8 mouse cellular contexts compared by ENCODE assay signal in the genomic region with DNA sequence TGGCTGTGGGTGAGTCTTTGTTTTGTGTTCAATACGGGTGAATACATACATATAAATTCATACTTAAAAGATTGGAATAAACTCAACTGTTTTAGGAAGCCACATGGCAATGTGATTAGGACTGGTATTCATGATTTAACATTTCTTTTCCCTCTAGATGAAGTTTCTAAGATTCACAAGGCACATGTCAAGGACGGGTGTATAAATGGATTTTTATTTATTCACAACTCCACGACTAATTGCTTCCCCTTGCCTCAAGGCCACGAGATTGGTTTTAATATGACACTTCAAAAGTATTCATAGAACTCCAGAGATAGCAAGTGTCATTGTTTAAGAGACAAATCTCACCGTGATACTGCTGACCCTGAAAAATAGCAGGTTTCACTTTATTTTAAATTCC. TPM values are rescaled to one million over a fixed set of nuclear protein-coding genes. Genes with fewer than 3 reads are reported as not detected.
DNase-seq lines count a peak whose midpoint lies in the region; ATAC-seq and TF ChIP-seq lines count a peak whose summit lies in the region.

Gene Kctd15 (minus strand): TSS at position 101 of the 400 bp plus-strand sequence.

- H3K9me3 ChIP-seq in heart, embryonic 16.5 days (replicated peaks; ENCODE audit: control insufficient read depth, low read length), result no peaks in the 10 kb centered on the region
- H3K9me3 ChIP-seq in limb, embryonic 15.5 days, result no peaks in the 10 kb centered on the region

- H3K4me3 ChIP-seq in heart, embryonic 16.5 days (ENCODE audit: low read length), result peak within 1 kb of the TSS; percentile 82
- peak within 1 kb of the TSS; percentile 77 for H3K4me3 ChIP-seq in limb, embryonic 15.5 days

- peak within 1 kb of the TSS; percentile 74 for H3K4me2 ChIP-seq in heart, embryonic 16.5 days (ENCODE audit: low read depth, low read length)
- H3K4me2 ChIP-seq in limb, embryonic 15.5 days, result peak within 1 kb of the TSS; percentile 91

- no peak for TF ChIP-seq POLR2A in brain, embryonic 14.5 days (IDR thresholded peaks at IDR 0.05; ENCODE audit: borderline replicate concordance, extremely low read depth, insufficient read depth, insufficient read length, poor library complexity, severe bottlenecking)

- no peak within 1 kb of the TSS for H3K9ac ChIP-seq in heart, embryonic 16.5 days (ENCODE audit: low read length)
- no peak within 1 kb of the TSS for H3K9ac ChIP-seq in limb, embryonic 15.5 days

- H3K4me1 ChIP-seq in heart, embryonic 16.5 days (ENCODE audit: control insufficient read depth, insufficient read depth, low read length), result peaks cover 12% of the 10 kb centered on the region; the same call in 1 of the 2 replicates
- peaks cover 20% of the 10 kb centered on the region for H3K4me1 ChIP-seq in limb, embryonic 15.5 days

- H3K27ac ChIP-seq in heart, embryonic 16.5 days (ENCODE audit: low read length), result no peak within 1 kb of the TSS; the same call in 1 of the 2 replicates
- peak within 1 kb of the TSS; percentile 99 for H3K27ac ChIP-seq in limb, embryonic 15.5 days

- TF ChIP-seq CTCF in brain, embryonic 14.5 days (IDR thresholded peaks at IDR 0.05; ENCODE audit: borderline replicate concordance, extremely low read depth, insufficient read depth, insufficient read length), result no peak

- intact Hi-C loops in heart, postnatal 10 days (cut with DNase I), result loop anchor here (5.0 kb wide), 3 partner anchors 39 to 219 kb away; no protein-coding TSS in a partner anchor

- DNase-seq in heart, postnatal 10 days, result no peak
- DNase-seq in brain, embryonic 14.5 days (ENCODE audit: low read depth), result no peak
- no peak for DNase-seq in gastrocnemius, postnatal 4 days (ENCODE audit: low spot score in 2 of 2)
- DNase-seq in cerebellum, postnatal 14 days, result no peak
- no peak for DNase-seq in right cerebral cortex, adult 18-20 months
- no peak for DNase-seq in kidney, postnatal 25 days

- H3K27me3 ChIP-seq in heart, embryonic 16.5 days (ENCODE audit: control insufficient read depth, insufficient read depth, low read length), result peaks cover 5% of the 10 kb centered on the region; the same call in 1 of the 2 replicates
- H3K27me3 ChIP-seq in limb, embryonic 15.5 days, result no peaks in the 10 kb centered on the region

- no peaks in the 10 kb centered on the region for H3K36me3 ChIP-seq in heart, embryonic 16.5 days (ENCODE audit: control insufficient read depth, insufficient read depth)
- H3K36me3 ChIP-seq in limb, embryonic 15.5 days, result no peaks in the 10 kb centered on the region

- no peak for ATAC-seq in heart, embryonic 16.5 days (replicated peaks; ENCODE audit: extremely low read depth, insufficient read depth, low FRiP score)
- ATAC-seq in limb, embryonic 15.5 days (ENCODE audit: insufficient number of reproducible peaks, low FRiP score, low TSS enrichment, low read depth), result no peak

- WGBS in heart, embryonic 16.5 days, result 77% methylated on average over 5 of the region's 5 CpGs
- WGBS in limb, embryonic 15.5 days, result 66% methylated on average over 5 of the region's 5 CpGs

RNA-seq across cellular contexts. Expression of gene Kctd15, which starts in this region (rescaled TPM):
- polyA plus RNA-seq in heart, embryonic 16.5 days (2015; fragmentation: Nextera tagmentation; extraction: Ambion mirVana), result 3.2 and 4.2 TPM in 2 replicates
- total RNA-seq in heart, postnatal 10 days (2021), result 1 to 10 TPM; 4.2 to 5.8 TPM
- 99.9 and 119 TPM in 2 replicates for polyA plus RNA-seq in brain, embryonic 14.5 days (2012; rRNA removed)
- total RNA-seq in gastrocnemius, postnatal 4 days (2021), result 10 to 100 TPM; 26.1 to 26.4 TPM
- polyA plus RNA-seq in limb, embryonic 15.5 days (2015; fragmentation: Nextera tagmentation; extraction: Ambion mirVana), result 29.4 and 32.6 TPM in 2 replicates

Comparison
In these comparisons a context has a peak if more than half of its experiments do, and no peak if none do; other contexts are left out.
1. RNA of gene Kctd15 (total RNA-seq): 26.1 to 26.4 TPM in gastrocnemius, postnatal 4 days; 4.2 to 5.8 TPM in heart, postnatal 10 days; every median in the first group is over 4 times any median in the second.